Mouse (Mus musculus): ENCODE measurements at regions not wholly inside any gene's neighbourhood (a gene's known extent, or its start where the extent isn't known, plus 50 kb on each side); places are given as distances from the start of the nearest gene placed in this dataset.

- DNase-seq (ENCODE audit: extremely low spot score in 1 of 2, low spot score in 2 of 2): no peak
- intact Hi-C loops (cut with DNase I): no loop called here
These were observed 499.7 kb upstream of the Tenm2 start for GRCm38 (mm10) chr11:37735501-37735900.

- intact Hi-C loops (cut with DNase I): no loop called here
- DNase-seq (ENCODE audit: extremely low spot score in 1 of 2, low spot score in 2 of 2): no peak
These were observed 461.2 kb upstream of the Tenm2 start for GRCm38 (mm10) chr11:37696981-37697380.

GRCm38 (mm10) chr11:37678484-37679193 is 442.9 kb upstream of the Tenm2 start:
- no peak for DNase-seq (ENCODE audit: extremely low spot score in 1 of 2, low spot score in 2 of 2)
- intact Hi-C loops (cut with DNase I): no loop called here

- intact Hi-C loops (cut with DNase I): no loop called here
- DNase-seq (ENCODE audit: extremely low spot score in 1 of 2, low spot score in 2 of 2): no peak
These were observed 435.6 kb upstream of the Tenm2 start for GRCm38 (mm10) chr11:37671320-37671719.

- DNase-seq (ENCODE audit: extremely low spot score in 1 of 2, low spot score in 2 of 2): no peak
- intact Hi-C loops (cut with DNase I): no loop called here
These were observed 431.2 kb upstream of the Tenm2 start for GRCm38 (mm10) chr11:37666925-37667324.

GRCm38 (mm10) chr11:37650095-37650494 is 414.3 kb upstream of the Tenm2 start:
- DNase-seq (ENCODE audit: extremely low spot score in 1 of 2, low spot score in 2 of 2): no peak
- intact Hi-C loops (cut with DNase I): no loop called here

- no peak for DNase-seq (ENCODE audit: extremely low spot score in 1 of 2, low spot score in 2 of 2)
- intact Hi-C loops (cut with DNase I): no loop called here
These were observed 387.5 kb upstream of the Tenm2 start for GRCm38 (mm10) chr11:37623290-37623689.

GRCm38 (mm10) chr11:37600533-37600932 is 364.8 kb upstream of the Tenm2 start:
- DNase-seq (ENCODE audit: extremely low spot score in 1 of 2, low spot score in 2 of 2): no peak
- intact Hi-C loops (cut with DNase I): no loop called here

GRCm38 (mm10) chr11:37582236-37582635 is 346.5 kb upstream of the Tenm2 start:
- intact Hi-C loops (cut with DNase I): no loop called here
- no peak for DNase-seq (ENCODE audit: extremely low spot score in 1 of 2, low spot score in 2 of 2)

GRCm38 (mm10) chr11:37533624-37534023 is 297.9 kb upstream of the Tenm2 start:
- intact Hi-C loops (cut with DNase I): no loop called here
- no peak for DNase-seq (ENCODE audit: extremely low spot score in 1 of 2, low spot score in 2 of 2)

GRCm38 (mm10) chr11:37532476-37532875 is 296.7 kb upstream of the Tenm2 start:
- intact Hi-C loops (cut with DNase I): no loop called here
- peak in 1 of 2 experiments; percentile 39 for DNase-seq (ENCODE audit: extremely low spot score in 1 of 2, low spot score in 2 of 2)

- intact Hi-C loops (cut with DNase I): no loop called here
- DNase-seq (ENCODE audit: extremely low spot score in 1 of 2, low spot score in 2 of 2): no peak
These were observed 262.8 kb upstream of the Tenm2 start for GRCm38 (mm10) chr11:37498463-37499015.

GRCm38 (mm10) chr11:37497874-37498273 is 262.1 kb upstream of the Tenm2 start:
- DNase-seq (ENCODE audit: extremely low spot score in 1 of 2, low spot score in 2 of 2): no peak
- intact Hi-C loops (cut with DNase I): no loop called here

GRCm38 (mm10) chr11:37480236-37480635 is 244.5 kb upstream of the Tenm2 start:
- intact Hi-C loops (cut with DNase I): no loop called here
- DNase-seq (ENCODE audit: extremely low spot score in 1 of 2, low spot score in 2 of 2): peak; percentile 8 to 33

- intact Hi-C loops (cut with DNase I): no loop called here
- DNase-seq (ENCODE audit: extremely low spot score in 1 of 2, low spot score in 2 of 2): no peak
These were observed 243.3 kb upstream of the Tenm2 start for GRCm38 (mm10) chr11:37478970-37479482.

- intact Hi-C loops (cut with DNase I): no loop called here
- DNase-seq (ENCODE audit: extremely low spot score in 1 of 2, low spot score in 2 of 2): no peak
These were observed 238.3 kb upstream of the Tenm2 start for GRCm38 (mm10) chr11:37474068-37474467.

GRCm38 (mm10) chr11:37463658-37464420 is 228.1 kb upstream of the Tenm2 start:
- DNase-seq (ENCODE audit: extremely low spot score in 1 of 2, low spot score in 2 of 2): no peak
- intact Hi-C loops (cut with DNase I): no loop called here

- intact Hi-C loops (cut with DNase I): no loop called here
- DNase-seq (ENCODE audit: extremely low spot score in 1 of 2, low spot score in 2 of 2): no peak
These were observed 226.6 kb upstream of the Tenm2 start for GRCm38 (mm10) chr11:37462375-37462774.

GRCm38 (mm10) chr11:37447361-37447760 is 211.6 kb upstream of the Tenm2 start:
- no peak for DNase-seq (ENCODE audit: extremely low spot score in 1 of 2, low spot score in 2 of 2)
- intact Hi-C loops (cut with DNase I): no loop called here

GRCm38 (mm10) chr11:37446626-37447025 is 210.9 kb upstream of the Tenm2 start:
- no peak for DNase-seq (ENCODE audit: extremely low spot score in 1 of 2, low spot score in 2 of 2)
- intact Hi-C loops (cut with DNase I): no loop called here
